Mouse (Mus musculus) thymus, postnatal 25 days (tissue): ENCODE data around the gene Nin.

Experiments used
- DNase-seq: peaks from one replicate; pipeline ENCODE4 v3.0.0; 2022

Nin gene

DNA sequence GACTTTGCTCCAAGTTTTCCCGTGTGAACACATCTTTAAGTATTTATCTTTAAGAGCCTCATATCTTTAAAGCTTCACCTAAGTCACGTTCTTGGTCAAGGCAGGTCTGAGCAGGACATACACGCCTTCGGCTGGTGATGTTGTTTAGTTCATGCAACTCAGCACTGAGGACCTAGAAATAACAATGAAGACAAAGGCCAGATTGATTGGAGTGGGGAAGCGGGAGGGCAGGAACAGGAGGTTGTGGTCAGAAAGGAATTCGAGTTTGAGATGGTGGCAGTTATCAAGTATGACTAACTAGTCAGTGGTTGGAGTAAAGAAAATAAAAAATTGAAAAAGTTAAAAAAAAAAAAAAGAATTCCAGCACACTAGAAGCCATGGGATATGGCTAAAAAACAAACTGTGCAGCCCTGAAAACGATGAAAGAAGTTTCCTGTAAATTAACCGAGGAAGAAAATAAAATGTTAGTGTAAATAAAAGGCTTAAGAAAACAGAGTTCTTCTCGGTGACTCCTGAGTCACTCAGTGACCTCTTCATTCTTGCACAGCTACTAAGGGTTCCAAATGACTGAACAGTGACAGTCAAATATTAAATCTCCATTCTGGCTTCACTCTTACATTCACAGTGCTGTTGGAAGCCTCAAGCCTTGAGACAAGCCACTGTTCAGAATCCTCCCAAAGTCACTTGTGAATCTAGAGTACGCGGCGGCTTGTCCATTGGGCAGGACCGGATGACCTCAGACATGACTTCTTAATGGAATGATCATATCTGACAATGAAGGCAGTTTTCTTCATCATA is 115.1 kb downstream of the Nin start:
- no peak for DNase-seq

DNA sequence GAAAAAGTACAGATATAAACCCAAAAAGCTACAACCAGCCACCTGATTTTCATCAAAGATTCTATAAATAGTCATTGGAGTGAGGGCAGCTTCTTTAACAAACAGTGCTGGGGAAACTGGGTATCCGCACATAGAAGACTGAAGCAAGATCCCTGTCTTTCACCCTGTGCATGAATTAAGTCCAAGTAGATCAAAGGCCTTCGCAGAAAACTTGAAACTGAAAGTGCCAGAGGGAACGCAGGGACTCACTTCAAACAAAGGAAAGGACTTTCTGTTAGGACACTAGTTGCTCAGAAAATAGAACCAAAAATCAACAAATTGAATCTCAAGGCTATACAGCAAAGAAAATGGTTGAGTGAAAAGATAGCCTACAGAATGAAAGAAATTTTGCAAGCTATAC is 118.1 kb downstream of the Nin start:
- no peak for DNase-seq

DNA sequence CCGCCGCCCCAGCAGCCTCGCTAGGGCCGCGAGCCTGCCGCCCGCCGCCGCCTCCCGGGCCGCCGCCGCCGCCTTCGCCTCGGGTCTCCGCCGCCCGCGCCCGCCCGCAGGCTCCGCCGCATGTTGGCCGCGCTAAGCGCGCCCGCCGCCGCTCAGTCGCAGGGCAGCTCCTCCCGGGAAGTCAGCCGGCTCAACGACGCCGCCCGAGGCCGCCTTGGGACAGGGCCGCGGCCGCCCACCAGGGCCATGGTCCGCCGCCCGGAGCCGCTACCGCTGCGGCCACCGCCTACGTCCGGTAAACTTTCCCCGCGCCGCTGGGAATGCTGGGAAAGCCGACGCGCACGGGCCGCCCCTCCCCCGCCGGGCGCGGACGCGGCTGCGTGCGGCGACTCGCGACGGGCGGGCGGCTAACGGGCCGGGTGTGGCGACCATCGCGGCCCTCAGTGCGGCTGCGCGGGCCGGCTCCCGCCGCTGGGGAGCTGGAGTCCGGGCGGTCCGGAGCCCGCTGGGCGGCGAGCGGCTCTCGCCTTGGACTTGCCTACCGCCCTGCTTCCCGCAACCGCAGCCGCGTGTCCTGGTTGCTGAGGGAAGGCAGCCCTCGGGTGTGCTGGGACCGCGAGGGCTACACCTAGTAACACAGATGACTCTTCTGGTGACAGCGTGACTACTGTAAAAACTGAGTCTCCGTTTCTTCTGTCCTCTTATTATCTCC is 126.6 kb downstream of the Nin start, which contains the start of gene Sav1:
Gene Sav1, minus strand, starts transcription at position 217 of the 712 bp plus-strand sequence.
- DNase-seq = peak; percentile 74

DNA sequence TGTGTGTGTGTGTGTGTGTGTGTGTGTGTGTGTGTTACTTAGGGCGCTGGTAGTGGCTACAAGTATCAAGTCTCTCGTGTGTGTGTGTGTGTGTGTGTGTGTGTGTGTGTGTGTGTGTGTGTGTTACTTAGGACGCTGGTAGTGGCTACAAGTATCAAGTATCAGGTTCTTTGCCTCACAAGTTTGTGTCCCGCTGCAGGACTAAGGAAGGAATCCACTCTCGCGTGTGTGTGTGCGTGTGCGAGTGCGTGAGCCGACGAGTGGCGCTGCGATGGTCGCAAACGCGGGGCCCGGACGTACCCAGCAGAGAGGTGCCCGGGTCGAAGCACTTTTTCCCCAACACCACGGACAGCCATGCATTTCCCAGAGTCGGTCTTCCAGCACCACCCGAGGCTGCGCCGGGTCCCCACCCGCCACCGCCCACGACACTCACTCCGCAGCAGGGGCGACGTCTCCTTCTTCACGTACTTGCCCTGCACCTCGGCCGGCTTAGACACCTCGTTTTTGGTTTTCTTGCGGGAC is 127.2 kb downstream of the Nin start:
- DNase-seq = no peak

DNA sequence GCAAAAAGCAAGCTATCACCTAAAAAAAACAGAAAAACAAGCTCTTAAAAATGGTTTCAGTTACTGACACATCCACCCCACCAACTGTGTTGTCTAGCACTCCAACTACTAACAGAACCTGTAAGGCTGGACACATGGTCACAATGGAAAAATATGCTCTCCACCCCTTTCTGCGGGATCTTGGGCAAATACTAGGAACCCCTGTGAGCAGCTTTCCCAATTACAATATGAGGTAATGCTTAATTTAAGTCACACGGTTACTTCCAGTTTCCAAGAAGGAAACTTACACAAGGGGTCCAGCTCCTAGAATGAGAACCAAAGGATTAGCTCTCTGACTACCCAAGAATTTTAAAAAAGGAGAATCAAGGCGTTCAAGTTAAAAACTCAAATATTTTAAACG is 128.0 kb downstream of the Nin start:
- no peak for DNase-seq

DNA sequence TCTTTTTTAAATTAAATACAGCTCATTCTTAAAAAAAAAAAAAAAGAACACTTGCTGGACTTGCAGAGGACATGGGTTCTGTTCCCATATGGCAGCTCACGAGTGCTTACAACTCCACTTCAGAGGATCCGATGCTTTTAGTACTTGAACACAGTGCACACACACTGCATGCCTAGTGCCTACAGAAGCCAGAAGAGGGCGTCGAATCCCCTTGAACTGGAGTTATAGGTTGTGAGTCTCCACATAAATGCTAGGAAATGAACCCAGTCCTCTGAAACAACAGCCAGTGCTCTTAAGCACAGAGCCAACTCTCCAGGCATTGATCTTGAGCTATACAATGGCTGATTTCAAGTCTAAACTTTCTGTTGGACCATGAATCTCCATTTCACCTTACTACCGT is 130.6 kb downstream of the Nin start:
- DNase-seq = peak; percentile 47

DNA sequence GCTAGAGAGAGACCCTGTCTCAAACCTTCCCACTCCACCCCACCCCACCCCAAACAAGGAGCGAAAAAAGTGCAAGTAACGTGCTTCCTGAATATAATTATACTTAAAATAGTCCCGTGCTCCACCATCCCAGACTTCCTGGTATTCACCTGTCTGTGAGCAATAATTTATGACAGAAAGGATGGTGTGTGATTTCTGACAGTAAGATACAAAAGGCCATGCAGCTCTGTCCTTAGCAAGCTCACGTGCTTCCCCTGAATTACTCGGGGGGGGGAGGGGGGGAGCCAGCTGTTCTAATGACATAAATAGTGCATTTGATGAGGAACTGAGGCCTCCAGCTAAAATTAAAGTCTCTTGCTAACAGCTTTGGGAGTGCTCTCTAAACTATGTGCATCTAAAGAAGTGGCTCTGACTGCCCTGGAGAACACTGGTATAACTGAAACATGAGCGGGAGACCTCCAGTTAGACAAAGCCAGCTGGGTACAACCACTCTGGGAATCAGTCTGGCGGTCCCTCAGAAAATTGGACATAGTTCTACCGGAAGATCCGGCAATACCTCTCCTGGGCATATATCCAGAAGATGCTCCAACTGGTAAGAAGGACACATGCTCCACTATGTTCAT is 136.0 kb downstream of the Nin start:
- no peak for DNase-seq

DNA sequence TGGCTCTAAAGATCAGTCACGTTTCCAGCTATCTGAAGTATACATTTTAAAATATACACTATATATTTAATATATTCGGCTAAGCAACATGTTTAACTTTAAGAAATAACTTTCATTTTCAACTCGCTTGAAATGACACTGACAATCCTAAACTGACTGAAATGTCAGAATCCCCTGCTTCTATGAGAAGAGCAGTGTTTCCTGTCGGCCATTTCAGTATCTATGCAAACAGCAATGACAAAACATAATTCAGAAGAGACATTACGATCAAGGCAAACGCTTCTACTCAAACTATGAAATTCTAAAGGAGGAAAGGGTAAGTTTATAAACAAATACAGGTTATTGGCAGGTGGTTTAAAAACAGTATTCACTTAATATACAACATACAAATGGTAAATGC is 136.8 kb downstream of the Nin start:
- DNase-seq = no peak

DNA sequence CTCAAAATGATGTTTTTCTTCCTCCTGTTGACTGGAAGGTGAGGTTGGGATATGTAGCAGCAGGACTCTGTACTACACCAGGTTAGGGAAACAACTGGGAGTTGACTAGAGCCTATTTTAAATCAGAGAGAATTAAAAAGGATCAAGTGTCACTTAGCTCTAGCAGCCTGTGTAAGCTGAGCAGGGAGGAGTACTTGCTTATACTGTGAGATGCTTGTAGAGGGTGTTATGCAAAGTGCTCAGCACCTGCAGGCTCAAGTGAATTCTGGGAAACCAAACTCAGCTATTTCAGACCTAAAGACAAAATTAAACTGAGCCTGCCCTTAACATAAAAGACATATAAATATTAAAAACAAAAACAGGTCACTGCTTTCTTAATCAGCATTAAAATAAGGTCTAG is 139.9 kb downstream of the Nin start:
- DNase-seq = no peak

DNA sequence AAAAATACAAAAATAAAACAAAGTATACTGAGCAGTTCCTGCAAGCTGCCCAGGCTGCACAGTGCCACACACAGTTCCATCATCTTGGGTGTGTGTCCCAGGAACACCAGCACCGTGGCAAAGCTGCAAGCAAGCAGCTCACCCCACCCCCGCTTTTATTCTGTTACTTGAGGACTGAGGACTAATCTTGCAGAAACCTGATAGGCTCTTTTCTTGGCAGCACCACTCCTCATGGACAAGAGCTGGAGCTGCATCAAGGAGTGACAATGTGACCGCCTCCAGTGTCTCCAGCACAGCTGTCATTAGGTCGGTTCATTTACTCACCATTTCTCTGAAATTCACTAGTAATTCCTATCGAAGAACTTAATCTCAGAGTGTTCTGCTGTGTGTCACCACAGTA is 145.4 kb downstream of the Nin start:
- no peak for DNase-seq

DNA sequence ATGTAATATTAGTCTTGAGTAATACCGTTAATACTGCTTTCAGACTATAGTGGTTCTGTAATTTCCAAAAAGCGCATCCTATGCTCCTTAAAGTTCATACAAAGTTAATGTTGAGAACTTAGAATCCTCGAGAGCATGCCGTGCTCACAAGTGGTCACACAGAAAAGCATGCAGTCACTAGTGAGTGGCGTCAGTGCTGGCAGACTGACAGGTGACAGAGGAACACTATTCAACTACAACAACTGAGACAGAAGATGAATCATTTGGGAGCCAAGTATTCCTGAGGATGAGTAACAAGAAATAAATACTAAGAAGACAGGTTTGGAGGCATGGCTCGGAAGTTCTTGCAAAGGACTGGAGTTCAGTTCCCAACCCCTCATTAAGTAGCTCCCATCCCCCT is 146.4 kb downstream of the Nin start:
- no peak for DNase-seq

DNA sequence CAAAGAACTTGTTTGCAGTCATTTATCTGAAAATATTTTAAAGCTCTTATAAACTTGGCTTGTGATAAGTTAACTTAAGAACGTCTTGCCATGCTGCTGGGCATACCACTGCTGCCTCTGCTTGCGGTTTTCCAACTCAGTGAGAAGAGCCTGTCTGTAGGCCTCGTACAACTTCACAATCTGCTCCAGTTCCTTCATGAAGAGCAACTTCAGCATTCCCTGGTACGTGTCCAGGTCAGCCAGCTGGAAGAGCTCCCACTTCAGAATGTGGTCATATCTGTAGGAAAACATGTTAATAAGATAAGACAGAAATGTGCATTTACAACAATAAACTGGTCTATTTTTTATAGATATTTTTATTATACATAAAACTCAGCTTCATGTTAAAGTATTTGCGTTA is 147.4 kb downstream of the Nin start:
- no peak for DNase-seq

DNA sequence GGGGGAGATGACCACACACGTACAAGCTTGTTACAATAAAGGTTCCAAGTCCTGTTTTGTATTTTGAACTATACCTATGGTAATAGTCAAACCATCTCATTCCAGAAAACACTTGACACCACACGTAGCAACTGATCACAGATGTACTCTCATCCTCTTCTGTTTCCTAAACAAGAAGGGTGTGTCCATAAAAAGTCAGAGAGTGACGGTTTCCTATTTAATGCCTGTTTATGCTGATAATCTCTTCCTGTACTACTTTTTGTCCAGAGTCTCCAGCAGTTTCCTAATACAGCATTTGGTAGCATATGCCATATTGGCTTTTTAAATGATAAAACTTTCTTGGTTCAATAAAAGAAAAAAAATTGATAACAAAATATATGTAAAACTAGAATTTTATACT is 147.9 kb downstream of the Nin start:
- no peak for DNase-seq

DNA sequence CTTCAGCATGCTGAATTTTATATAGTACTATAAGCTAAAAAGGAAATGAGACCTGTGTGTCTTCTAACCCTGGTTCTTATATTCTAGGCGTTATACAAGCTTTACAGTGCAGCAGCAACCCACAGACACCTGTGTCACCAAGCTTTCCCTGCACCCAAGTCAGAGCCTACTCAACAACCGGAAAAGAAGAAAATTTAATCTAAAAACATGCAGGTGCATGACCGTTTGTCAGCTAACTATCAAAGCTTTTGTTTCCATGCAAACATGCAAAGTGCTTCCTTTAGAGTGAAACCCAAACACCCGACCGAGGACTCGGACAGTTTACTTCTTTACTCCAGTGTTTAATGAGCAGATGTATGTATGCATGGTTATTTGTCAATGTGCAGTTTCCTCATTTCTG is 150.4 kb downstream of the Nin start:
- DNase-seq = peak; percentile 20

DNA sequence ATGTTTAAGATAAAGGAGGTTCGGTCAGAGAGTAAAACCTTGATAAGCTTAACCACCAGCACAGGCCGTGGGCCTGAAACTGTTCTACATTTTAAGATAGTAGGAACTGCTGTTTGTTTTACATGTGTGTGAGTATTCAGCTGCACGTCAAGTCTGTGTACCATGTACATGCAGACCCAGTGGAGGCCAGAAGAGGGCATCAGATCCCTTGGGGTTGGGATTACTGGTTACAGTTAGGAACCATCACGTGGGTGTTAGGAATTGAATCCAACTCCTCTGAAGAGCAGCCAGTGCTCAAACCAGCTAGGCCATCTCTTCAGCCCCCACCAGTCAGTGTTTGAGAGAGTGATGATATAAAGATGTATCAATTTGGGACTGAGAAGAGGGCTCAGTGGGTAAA is 151.0 kb downstream of the Nin start:
- DNase-seq = peak; percentile 76
